Mouse (Mus musculus): ENCODE measurements around the gene Tut1. TPM values are rescaled to one million over a fixed set of nuclear protein-coding genes. Genes with fewer than 3 reads are reported as not detected.

Gene Tut1
- polyA plus RNA-seq, 1 experiment, result 26.4 TPM

- Histone ChIP-seq H3K27me3 (ENCODE audit: control insufficient read depth, insufficient read depth, low read length, poor library complexity, severe bottlenecking) (no peaks in the 10 kb centered on the region), H3K9me3 (replicated peaks; ENCODE audit: control insufficient read depth, insufficient read depth, low read length, poor library complexity, severe bottlenecking) (no peaks in the 10 kb centered on the region), H3K4me3 (ENCODE audit: low read depth, low read length) (no peak overlapping the region), H3K4me1 (ENCODE audit: control insufficient read depth, insufficient read depth, low read length) (peaks cover 2% of the 10 kb centered on the region), H3K36me3 (ENCODE audit: control insufficient read depth, insufficient read depth, low read length, poor library complexity, severe bottlenecking) (peaks cover 40% of the 10 kb centered on the region), H3K9ac (ENCODE audit: low read depth, poor library complexity, severe bottlenecking) (0 out of 2 replicates have a peak overlapping the region, but pooled peaks have one; percentile 19), H3K27ac (ENCODE audit: insufficient read depth, low read length) (no peak overlapping the region)
- TF ChIP-seq POLR2A (IDR thresholded peaks at IDR 0.05; ENCODE audit: insufficient read depth, low read length), result no peak
- TF ChIP-seq CTCF (IDR thresholded peaks at IDR 0.05; ENCODE audit: low read depth, low read length), result no peak
- TF ChIP-seq EP300 (IDR thresholded peaks at IDR 0.05; ENCODE audit: insufficient read depth, low read depth, low read length), result no peak
Measured at GRCm38 (mm10) chr19:8944062-8944461, 9.6 kb upstream of the Tut1 start.

GRCm38 (mm10) chr19:8944750-8945149 lies 8.9 kb upstream of the Tut1 start:
- H3K36me3 ChIP-seq (ENCODE audit: control insufficient read depth, insufficient read depth, low read length, poor library complexity, severe bottlenecking), result peaks cover 44% of the 10 kb centered on the region
- no peak overlapping the region for H3K4me3 ChIP-seq (ENCODE audit: low read depth, low read length)
- H3K27ac ChIP-seq (ENCODE audit: insufficient read depth, low read length), result no peak overlapping the region
- no peak for TF ChIP-seq POLR2A (IDR thresholded peaks at IDR 0.05; ENCODE audit: insufficient read depth, low read length)
- TF ChIP-seq EP300 (IDR thresholded peaks at IDR 0.05; ENCODE audit: insufficient read depth, low read depth, low read length), result no peak
- no peak for TF ChIP-seq CTCF (IDR thresholded peaks at IDR 0.05; ENCODE audit: low read depth, low read length)
- no peaks in the 10 kb centered on the region for H3K9me3 ChIP-seq (replicated peaks; ENCODE audit: control insufficient read depth, insufficient read depth, low read length, poor library complexity, severe bottlenecking)
- H3K4me1 ChIP-seq (ENCODE audit: control insufficient read depth, insufficient read depth, low read length), result peaks cover 2% of the 10 kb centered on the region
- H3K27me3 ChIP-seq (ENCODE audit: control insufficient read depth, insufficient read depth, low read length, poor library complexity, severe bottlenecking), result no peaks in the 10 kb centered on the region
- no peak overlapping the region for H3K9ac ChIP-seq (ENCODE audit: low read depth, poor library complexity, severe bottlenecking)

- Histone ChIP-seq H3K9ac (ENCODE audit: low read depth, poor library complexity, severe bottlenecking) (no peak overlapping the region), H3K27ac (ENCODE audit: insufficient read depth, low read length) (no peak overlapping the region)
Measured at GRCm38 (mm10) chr19:8945251-8945650, 8.4 kb upstream of the Tut1 start.

GRCm38 (mm10) chr19:8946929-8947328 lies 6.7 kb upstream of the Tut1 start:
- no peak overlapping the region for H3K9ac ChIP-seq (ENCODE audit: low read depth, poor library complexity, severe bottlenecking)
- H3K27ac ChIP-seq (ENCODE audit: insufficient read depth, low read length), result no peak overlapping the region
- H3K36me3 ChIP-seq (ENCODE audit: control insufficient read depth, insufficient read depth, low read length, poor library complexity, severe bottlenecking), result peaks cover 57% of the 10 kb centered on the region
- no peak overlapping the region for H3K4me3 ChIP-seq (ENCODE audit: low read depth, low read length)
- no peaks in the 10 kb centered on the region for H3K4me1 ChIP-seq (ENCODE audit: control insufficient read depth, insufficient read depth, low read length)
- no peaks in the 10 kb centered on the region for H3K9me3 ChIP-seq (replicated peaks; ENCODE audit: control insufficient read depth, insufficient read depth, low read length, poor library complexity, severe bottlenecking)
- H3K27me3 ChIP-seq (ENCODE audit: control insufficient read depth, insufficient read depth, low read length, poor library complexity, severe bottlenecking), result no peaks in the 10 kb centered on the region
- TF ChIP-seq CTCF (IDR thresholded peaks at IDR 0.05; ENCODE audit: low read depth, low read length) (no peak), POLR2A (IDR thresholded peaks at IDR 0.05; ENCODE audit: insufficient read depth, low read length) (no peak), EP300 (IDR thresholded peaks at IDR 0.05; ENCODE audit: insufficient read depth, low read depth, low read length) (no peak)

More at GRCm38 (mm10) chr19:8945251-8945650, 8.4 kb upstream of the Tut1 start:
- H3K27me3 ChIP-seq (ENCODE audit: control insufficient read depth, insufficient read depth, low read length, poor library complexity, severe bottlenecking), result no peaks in the 10 kb centered on the region
- TF ChIP-seq EP300 (IDR thresholded peaks at IDR 0.05; ENCODE audit: insufficient read depth, low read depth, low read length) (no peak), POLR2A (IDR thresholded peaks at IDR 0.05; ENCODE audit: insufficient read depth, low read length) (no peak), CTCF (IDR thresholded peaks at IDR 0.05; ENCODE audit: low read depth, low read length) (no peak)
- peaks cover 47% of the 10 kb centered on the region for H3K36me3 ChIP-seq (ENCODE audit: control insufficient read depth, insufficient read depth, low read length, poor library complexity, severe bottlenecking)
- no peaks in the 10 kb centered on the region for H3K9me3 ChIP-seq (replicated peaks; ENCODE audit: control insufficient read depth, insufficient read depth, low read length, poor library complexity, severe bottlenecking)
- H3K4me1 ChIP-seq (ENCODE audit: control insufficient read depth, insufficient read depth, low read length), result peaks cover 2% of the 10 kb centered on the region
- H3K4me3 ChIP-seq (ENCODE audit: low read depth, low read length), result no peak overlapping the region

DNA sequence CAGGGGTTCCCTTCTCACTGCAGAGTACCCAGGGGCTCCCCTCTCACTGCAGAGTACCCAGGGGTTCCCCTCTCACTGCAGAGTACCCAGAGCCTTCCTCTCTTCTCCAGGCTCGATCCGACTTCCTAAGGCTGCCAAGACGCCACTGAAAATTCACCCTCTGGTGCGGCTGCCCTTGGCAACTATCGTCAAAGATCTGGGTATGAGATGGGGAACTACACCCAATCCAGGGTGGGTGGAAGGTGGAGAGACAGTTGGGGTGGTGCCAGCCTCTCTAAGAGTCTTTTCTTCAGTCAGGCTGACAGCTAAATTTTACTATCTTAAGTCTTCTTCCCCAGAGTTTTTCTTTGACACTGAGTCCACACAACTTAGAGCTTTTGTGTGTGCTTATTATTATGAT lies 3.5 kb upstream of the Tut1 start:
- Histone ChIP-seq H3K4me1 (ENCODE audit: control insufficient read depth, insufficient read depth, low read length) (no peaks in the 10 kb centered on the region), H3K4me3 (ENCODE audit: low read depth, low read length) (no peak overlapping the region), H3K27me3 (ENCODE audit: control insufficient read depth, insufficient read depth, low read length, poor library complexity, severe bottlenecking) (no peaks in the 10 kb centered on the region), H3K9me3 (replicated peaks; ENCODE audit: control insufficient read depth, insufficient read depth, low read length, poor library complexity, severe bottlenecking) (no peaks in the 10 kb centered on the region), H3K36me3 (ENCODE audit: control insufficient read depth, insufficient read depth, low read length, poor library complexity, severe bottlenecking) (peaks cover 55% of the 10 kb centered on the region), H3K27ac (ENCODE audit: insufficient read depth, low read length) (no peak overlapping the region), H3K9ac (ENCODE audit: low read depth, poor library complexity, severe bottlenecking) (no peak overlapping the region)
- no peak for TF ChIP-seq CTCF (IDR thresholded peaks at IDR 0.05; ENCODE audit: low read depth, low read length)
- no peak for TF ChIP-seq EP300 (IDR thresholded peaks at IDR 0.05; ENCODE audit: insufficient read depth, low read depth, low read length)
- TF ChIP-seq POLR2A (IDR thresholded peaks at IDR 0.05; ENCODE audit: insufficient read depth, low read length), result no peak

DNA sequence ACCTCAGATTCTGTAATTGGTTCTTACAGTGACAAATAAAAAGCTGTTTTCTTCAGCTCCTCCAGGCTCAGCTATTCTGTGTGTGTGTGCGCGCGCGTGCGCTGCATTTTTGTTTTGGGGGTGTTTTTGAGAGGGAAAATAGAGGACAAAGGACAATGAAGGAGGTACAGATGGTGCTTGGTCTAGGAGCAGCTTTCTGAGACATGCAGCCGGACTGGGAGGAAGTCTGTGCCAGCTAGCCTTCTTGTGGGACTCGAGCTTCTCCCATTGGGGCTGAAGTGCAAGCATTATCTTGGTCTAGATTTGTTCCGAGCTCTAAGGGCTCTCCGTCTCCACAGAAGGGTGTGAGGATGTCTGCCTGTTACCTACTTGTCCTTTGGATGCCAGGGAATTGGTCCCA lies 1.4 kb upstream of the Tut1 start:
- H3K4me1 ChIP-seq (ENCODE audit: control insufficient read depth, insufficient read depth, low read length), result no peaks in the 10 kb centered on the region
- H3K9ac ChIP-seq (ENCODE audit: low read depth, poor library complexity, severe bottlenecking), result no peak overlapping the region
- H3K27ac ChIP-seq (ENCODE audit: insufficient read depth, low read length), result no peak overlapping the region
- H3K36me3 ChIP-seq (ENCODE audit: control insufficient read depth, insufficient read depth, low read length, poor library complexity, severe bottlenecking), result peaks cover 51% of the 10 kb centered on the region
- no peak for TF ChIP-seq EP300 (IDR thresholded peaks at IDR 0.05; ENCODE audit: insufficient read depth, low read depth, low read length)
- TF ChIP-seq POLR2A (IDR thresholded peaks at IDR 0.05; ENCODE audit: insufficient read depth, low read length), result no peak
- no peak for TF ChIP-seq CTCF (IDR thresholded peaks at IDR 0.05; ENCODE audit: low read depth, low read length)
- H3K9me3 ChIP-seq (replicated peaks; ENCODE audit: control insufficient read depth, insufficient read depth, low read length, poor library complexity, severe bottlenecking), result no peaks in the 10 kb centered on the region
- H3K27me3 ChIP-seq (ENCODE audit: control insufficient read depth, insufficient read depth, low read length, poor library complexity, severe bottlenecking), result no peaks in the 10 kb centered on the region
- no peak overlapping the region for H3K4me3 ChIP-seq (ENCODE audit: low read depth, low read length)
